Mouse (Mus musculus) MEL (cell line): ENCODE measurements around the gene Asb3.

Source experiments
- GABPA ChIP-seq: IDR thresholded peaks from 2 replicates; pipeline ENCODE4 v1.6.1; 2012; ENCODE audit warnings: low read depth, mild to moderate bottlenecking, inconsistent platforms, low read length, improper control_type of control experiment, moderate library complexity
- MAX ChIP-seq: IDR thresholded peaks from 2 replicates; pipeline ENCODE4 v1.6.1; 2011; ENCODE audit warnings: low read length, improper control_type of control experiment
- POLR2AphosphoS5 ChIP-seq: IDR thresholded peaks from 2 replicates; pipeline ENCODE4 v1.6.1; 2012; ENCODE audit warnings: low read depth, borderline replicate concordance, mild to moderate bottlenecking, inconsistent platforms, low read length, moderate library complexity, mixed read lengths

DNA sequence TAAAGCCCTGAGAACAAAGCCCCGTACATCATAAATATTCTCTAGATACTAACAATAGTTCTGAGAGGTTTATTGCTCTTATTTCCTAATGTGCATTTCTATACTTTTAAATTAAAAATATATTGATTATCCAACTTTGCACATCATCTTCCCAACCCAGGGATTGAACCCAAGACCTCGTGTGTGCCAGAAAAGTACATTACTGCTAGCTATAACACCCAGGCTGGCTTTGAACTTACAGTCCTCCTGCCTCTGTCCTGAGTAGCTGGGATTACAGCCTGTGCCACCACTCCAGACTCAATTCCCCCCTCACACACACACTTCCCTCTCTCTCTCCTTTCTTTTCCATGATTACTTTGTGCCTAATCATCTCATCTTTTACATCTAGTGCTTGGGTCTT is 2.9 kb downstream of the Asb3 start:
- TF ChIP-seq GABPA (no peak), MAX (no peak), POLR2AphosphoS5 (no peak)
